Mouse (Mus musculus) lung, postnatal 14 days (tissue): Measurements from ENCODE around the gene Zfp385c.

ENCODE experiments used
- DNase-seq: peaks from one replicate; pipeline ENCODE4 v3.0.0; 2021

The Zfp385c gene

GRCm38 (mm10) chr11:100714948-100715347, 22.7 kb upstream of the Zfp385c start:
- DNase-seq: no peak

GRCm38 (mm10) chr11:100714534-100714915, 22.3 kb upstream of the Zfp385c start:
- peak; percentile 92 for DNase-seq

- DNase-seq: peak; percentile 79
Measured at GRCm38 (mm10) chr11:100713735-100714533, 21.7 kb upstream of the Zfp385c start, which contains the start of gene Hspb9. Gene Hspb9 (plus strand): TSS chr11:100713850.

GRCm38 (mm10) chr11:100713174-100713573, 20.9 kb upstream of the Zfp385c start:
- DNase-seq: no peak

- peak; percentile 84 for DNase-seq
Measured at GRCm38 (mm10) chr11:100711783-100712615, 19.7 kb upstream of the Zfp385c start, which contains the start of gene Kat2a. Gene Kat2a (minus strand): TSS chr11:100712465.

- DNase-seq: no peak
Measured at GRCm38 (mm10) chr11:100710977-100711376, 18.7 kb upstream of the Zfp385c start.

GRCm38 (mm10) chr11:100710528-100710927, 18.3 kb upstream of the Zfp385c start:
- no peak for DNase-seq

- DNase-seq: no peak
Measured at GRCm38 (mm10) chr11:100709201-100709810, 17.1 kb upstream of the Zfp385c start.

- no peak for DNase-seq
Measured at GRCm38 (mm10) chr11:100705095-100705747, 13.0 kb upstream of the Zfp385c start.

- DNase-seq: no peak
Measured at GRCm38 (mm10) chr11:100703851-100704531, 11.7 kb upstream of the Zfp385c start, which contains the start of gene Dhx58. Gene Dhx58 (minus strand): TSS chr11:100704271.

GRCm38 (mm10) chr11:100703366-100703765, 11.1 kb upstream of the Zfp385c start:
- DNase-seq: no peak

GRCm38 (mm10) chr11:100702906-100703305, 10.7 kb upstream of the Zfp385c start:
- DNase-seq: no peak

- peak; percentile 80 for DNase-seq
Measured at GRCm38 (mm10) chr11:100702081-100702851, 10.0 kb upstream of the Zfp385c start.

GRCm38 (mm10) chr11:100701301-100701700, 9.0 kb upstream of the Zfp385c start:
- peak; percentile 73 for DNase-seq

GRCm38 (mm10) chr11:100700710-100701109, 8.5 kb upstream of the Zfp385c start:
- no peak for DNase-seq

- DNase-seq: no peak
Measured at GRCm38 (mm10) chr11:100697921-100698320, 5.7 kb upstream of the Zfp385c start.

GRCm38 (mm10) chr11:100694926-100695325, 2.7 kb upstream of the Zfp385c start:
- DNase-seq: peak; percentile 84

- DNase-seq: no peak
Measured at GRCm38 (mm10) chr11:100693154-100693553, 899 bp upstream of the Zfp385c start.

GRCm38 (mm10) chr11:100690389-100690788, 1.9 kb downstream of the Zfp385c start:
- no peak for DNase-seq

GRCm38 (mm10) chr11:100688443-100688842, 3.8 kb downstream of the Zfp385c start:
- no peak for DNase-seq

GRCm38 (mm10) chr11:100687265-100687664, 5.0 kb downstream of the Zfp385c start:
- no peak for DNase-seq
